Mouse (Mus musculus) CH12.LX (cell line): ENCODE data around the gene Thap2.

ENCODE experiments used
- CHD2 ChIP-seq: IDR thresholded peaks from 2 replicates; pipeline ENCODE4 v1.6.1; 2011; ENCODE audit warnings: low read length, improper control_type of control experiment
- CTCF ChIP-seq, 2 experiments: IDR thresholded peaks in 1 of 2; conservative IDR thresholded peaks in 1 of 2; 2 replicates each; pipeline ENCODE4 v1.5.1; 2011 to 2012; ENCODE audit warnings: low read depth in 2 of 2, low read length in 2 of 2, improper control_type of control experiment in 1 of 2, inconsistent platforms in 1 of 2, mild to moderate bottlenecking in 1 of 2, moderate library complexity in 1 of 2
- E2F4 ChIP-seq: IDR thresholded peaks from 2 replicates; pipeline ENCODE4 v1.6.1; 2011; ENCODE audit warnings: low read depth, low read length, improper control_type of control experiment; ENCODE audit not compliant: insufficient replicate concordance
- EP300 ChIP-seq: IDR thresholded peaks from 2 replicates; pipeline ENCODE4 v1.6.1; 2011; ENCODE audit warnings: low read length, improper control_type of control experiment
- ETS1 ChIP-seq: conservative IDR thresholded peaks from 2 replicates; pipeline ENCODE4 v1.6.1; 2012; ENCODE audit warnings: low read depth, mild to moderate bottlenecking, inconsistent platforms, low read length, improper control_type of control experiment, moderate library complexity
- JUND ChIP-seq: conservative IDR thresholded peaks from 2 replicates; pipeline ENCODE4 v1.6.1; 2011; ENCODE audit warnings: low read depth, low read length, improper control_type of control experiment
- MAFK ChIP-seq: IDR thresholded peaks from 2 replicates; pipeline ENCODE4 v1.6.1; 2011; ENCODE audit warnings: low read length, improper control_type of control experiment; ENCODE audit not compliant: insufficient replicate concordance
- MAX ChIP-seq: IDR thresholded peaks from 2 replicates; pipeline ENCODE4 v1.6.1; 2011; ENCODE audit warnings: low read length, improper control_type of control experiment
- MXI1 ChIP-seq: IDR thresholded peaks from 2 replicates; pipeline ENCODE4 v1.6.1; 2011; ENCODE audit warnings: mild to moderate bottlenecking, low read depth, low read length, improper control_type of control experiment
- POLR2A ChIP-seq: IDR thresholded peaks from 2 replicates; pipeline ENCODE4 v1.6.1; 2011; ENCODE audit warnings: low read depth, mild to moderate bottlenecking, improper control_type of control experiment, low read length
- TBP ChIP-seq: conservative IDR thresholded peaks from 2 replicates; pipeline ENCODE4 v1.6.1; 2011; ENCODE audit warnings: low read depth, low read length, improper control_type of control experiment
- UBTF ChIP-seq: IDR thresholded peaks from 2 replicates; pipeline ENCODE4 v1.6.1; 2012; ENCODE audit warnings: low read depth, mild to moderate bottlenecking, inconsistent platforms, low read length, improper control_type of control experiment, moderate library complexity
- ZC3H11A ChIP-seq: IDR thresholded peaks from 2 replicates; pipeline ENCODE4 v1.6.1; 2012; ENCODE audit warnings: low read depth, mild to moderate bottlenecking, inconsistent platforms, low read length, improper control_type of control experiment

- peak; percentile 86 for TF ChIP-seq POLR2A
- TF ChIP-seq EP300: no peak
- TF ChIP-seq UBTF: peak; percentile 75; the same call in 1 of the 2 replicates
- no peak for TF ChIP-seq E2F4
- TF ChIP-seq ETS1: peak; percentile 44; the same call in 1 of the 2 replicates
- TF ChIP-seq CTCF (conservative IDR thresholded peaks at IDR 0.05 in 1 of 2, IDR thresholded peaks at IDR 0.05 in 1 of 2; ENCODE audit: low read depth in 2 of 2, low read length in 2 of 2): no peak
- no peak for TF ChIP-seq ZC3H11A
- peak; percentile 94 for TF ChIP-seq MAX
- no peak for TF ChIP-seq MAFK
- TF ChIP-seq TBP: peak; percentile 77; the same call in 1 of the 2 replicates
- no peak for TF ChIP-seq CHD2
- no peak for TF ChIP-seq JUND
- peak; percentile 62; the same call in 1 of the 2 replicates for TF ChIP-seq MXI1
Observed at GRCm38 (mm10) chr10:115361840-115362622, 22.2 kb downstream of the Thap2 start, which contains the start of gene Tmem19.
